Mouse (Mus musculus): Measurements from ENCODE around the gene Rpl41.
"Not testable (repeated sequence)": the region's sequence is repeated elsewhere in the genome, so short reads cannot be mapped to it uniquely, and the experiment has no call there.

The Rpl41 gene

GRCm38 (mm10) chr10:128550144-128550823 lies 1.2 kb upstream of the Rpl41 start:
- DNase-seq: not testable (repeated sequence)

GRCm38 (mm10) chr10:128549682-128550057 lies 565 bp upstream of the Rpl41 start:
- peak; percentile 20 for DNase-seq

GRCm38 (mm10) chr10:128548051-128548791 lies 884 bp downstream of the Rpl41 start:
- peak; percentile 32 for DNase-seq

GRCm38 (mm10) chr10:128547361-128548032 lies 1.6 kb downstream of the Rpl41 start, which contains the start of gene Zc3h10:
TSS of gene Zc3h10 (minus strand) at chr10:128547774.
- peak; percentile 95 for DNase-seq

- no peak for DNase-seq
Measured at GRCm38 (mm10) chr10:128546787-128547186, 2.3 kb downstream of the Rpl41 start.

- DNase-seq: no peak
Measured at GRCm38 (mm10) chr10:128546361-128546760, 2.7 kb downstream of the Rpl41 start.

- no peak for DNase-seq
Measured at GRCm38 (mm10) chr10:128545570-128545898, 3.6 kb downstream of the Rpl41 start.

- peak; percentile 22 for DNase-seq
Measured at GRCm38 (mm10) chr10:128544674-128545569, 4.2 kb downstream of the Rpl41 start.

GRCm38 (mm10) chr10:128544151-128544657 lies 4.9 kb downstream of the Rpl41 start:
- DNase-seq: no peak

GRCm38 (mm10) chr10:128543100-128543499 lies 6.0 kb downstream of the Rpl41 start:
- no peak for DNase-seq

- no peak for DNase-seq
Measured at GRCm38 (mm10) chr10:128538340-128538870, 10.7 kb downstream of the Rpl41 start.

- DNase-seq: peak; percentile 91
Measured at GRCm38 (mm10) chr10:128536266-128536940, 12.7 kb downstream of the Rpl41 start.

- no peak for DNase-seq
Measured at GRCm38 (mm10) chr10:128535624-128536265, 13.4 kb downstream of the Rpl41 start.

- no peak for DNase-seq
Measured at GRCm38 (mm10) chr10:128535206-128535605, 13.9 kb downstream of the Rpl41 start.

GRCm38 (mm10) chr10:128526366-128527356 lies 22.4 kb downstream of the Rpl41 start:
- DNase-seq: peak; percentile 34

- peak; percentile 95 for DNase-seq
Measured at GRCm38 (mm10) chr10:128525671-128526308, 23.3 kb downstream of the Rpl41 start, which contains the start of gene Esyt1. TSS of gene Esyt1 (minus strand) at chr10:128525871.

GRCm38 (mm10) chr10:128524732-128525662 lies 24.1 kb downstream of the Rpl41 start:
- peak; percentile 78 for DNase-seq
